Mouse (Mus musculus): Measurements from ENCODE around the gene Krt80.

Gene Krt80

Small RNA genes lying within 50 kb of the gene (microRNA-seq; reads per million reads assigned to microRNA genes)
- gene Mir1941 = 4.1 to 7.2 reads per million in 2 experiments

Data from adrenal gland (tissue).